Mouse (Mus musculus) forebrain, embryonic 14.5 days (tissue): ENCODE measurements at regions not wholly inside any gene's neighbourhood (a gene's known extent, or its start where the extent isn't known, plus 50 kb on each side); places are given as distances from the start of the nearest gene placed in this dataset.

Source experiments
- ATAC-seq: fragments of 200-750 bp; cut with Nextera tagmentation; 2 replicates; pipeline ENCODE4 v1.8.0; 2017; ENCODE audit warnings: mild to moderate bottlenecking, moderate library complexity
- DNase-seq: peaks from one replicate; pipeline ENCODE4 v3.0.0-alpha.2; 2015; ENCODE audit warnings: low spot score
- H3K27ac ChIP-seq: fragments of 300-500 bp; sonication (generic); 2 replicates; pipeline ENCODE4 v1.5.1; 2014; ENCODE audit warnings: low read depth, mild to moderate bottlenecking, control low read depth, low read length, moderate library complexity
- H3K27me3 ChIP-seq: fragments of 300-500 bp; sonication (generic); replicated peaks from 2 replicates; pipeline ENCODE4 v1.6.1; 2014; ENCODE audit warnings: low read length, control low read depth, mixed read lengths; ENCODE audit not compliant: control insufficient read depth, insufficient read depth
- H3K36me3 ChIP-seq: fragments of 300-500 bp; sonication (generic); 2 replicates; pipeline ENCODE4 v1.6.1; 2014; ENCODE audit warnings: low read length, control low read depth; ENCODE audit not compliant: control insufficient read depth, insufficient read depth
- H3K4me1 ChIP-seq: fragments of 300-500 bp; sonication (generic); 2 replicates; pipeline ENCODE4 v1.6.1; 2014; ENCODE audit warnings: antibody characterized with exemption, low read length, control low read depth; ENCODE audit not compliant: control insufficient read depth, insufficient read depth
- H3K4me2 ChIP-seq: fragments of 300-500 bp; sonication (generic); 2 replicates; pipeline ENCODE4 v1.6.1; 2014; ENCODE audit warnings: mild to moderate bottlenecking, control low read depth, low read length
- H3K4me3 ChIP-seq: fragments of 300-500 bp; sonication (generic); 2 replicates; pipeline ENCODE4 v1.5.1; 2014; ENCODE audit warnings: low read depth, low read length, control low read depth
- H3K9ac ChIP-seq: fragments of 300-500 bp; sonication (generic); 2 replicates; pipeline ENCODE4 v1.6.1; 2014; ENCODE audit warnings: mild to moderate bottlenecking, low read length, control low read depth, moderate library complexity
- H3K9me3 ChIP-seq: fragments of 300-500 bp; sonication (generic); replicated peaks from 2 replicates; pipeline ENCODE4 v1.6.1; 2016; ENCODE audit warnings: low read length, control low read depth, mixed read lengths; ENCODE audit not compliant: control insufficient read depth
- WGBS: fragments of 180-500 bp; shearing (Covaris S2); extraction: QIAGEN DNeasy Blood & Tissue Kit; methylation state at CpG from one replicate; pipeline ENCODE4 v1.1.7; 2014; 5-methylcytosine and 5-hydroxymethylcytosine counted together

DNA sequence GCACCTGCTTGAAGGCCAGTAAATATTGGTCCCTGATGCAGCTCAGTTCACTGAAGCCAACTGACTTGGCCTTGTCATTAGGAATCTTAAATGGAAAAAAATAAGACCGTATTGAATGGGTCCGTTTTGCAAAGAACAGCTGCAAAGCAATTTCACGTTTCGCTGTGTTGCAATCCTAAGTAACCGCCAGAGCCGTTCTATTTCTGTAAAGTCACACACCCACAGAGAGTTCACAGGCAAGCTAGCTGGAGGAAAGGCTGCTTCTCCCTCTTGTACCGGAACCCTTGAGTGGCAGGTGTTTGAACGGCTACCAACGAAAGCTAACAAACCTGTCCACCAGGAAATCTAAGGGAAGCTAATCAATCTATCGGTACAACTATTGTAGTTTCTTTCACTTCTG, 80.6 kb upstream of the F13a1 start:
- Histone ChIP-seq H3K4me1 (no peaks in the 10 kb centered on the region), H3K27me3 (no peaks in the 10 kb centered on the region), H3K36me3 (no peaks in the 10 kb centered on the region), H3K27ac (no peak overlapping the region), H3K4me3 (no peak overlapping the region), H3K4me2 (no peak overlapping the region), H3K9ac (no peak overlapping the region), H3K9me3 (no peaks in the 10 kb centered on the region)
- no peak for DNase-seq
- ATAC-seq, result no peak
- 85% methylated on average over 10 of the region's 10 CpGs for WGBS

DNA sequence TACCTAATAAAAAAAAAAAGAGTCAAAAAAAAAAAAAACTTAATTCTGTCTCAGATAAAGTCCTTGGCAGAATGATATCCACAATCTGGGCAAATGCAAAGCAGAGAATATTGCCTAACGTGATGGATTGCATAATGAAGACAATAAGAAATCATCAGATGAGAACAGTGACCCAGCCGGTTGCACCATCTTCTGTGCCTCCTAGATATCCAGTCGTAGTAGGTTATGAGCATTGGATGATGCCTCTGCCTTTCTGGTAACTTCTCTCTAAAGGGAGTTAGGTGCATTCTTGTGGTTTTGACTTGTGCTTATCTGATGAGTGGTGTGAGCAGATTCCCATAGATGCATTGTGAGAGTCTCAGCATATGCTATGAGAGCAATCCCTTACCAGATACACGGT, 71.6 kb upstream of the F13a1 start:
- Histone ChIP-seq H3K27ac (no peak overlapping the region), H3K36me3 (no peaks in the 10 kb centered on the region), H3K4me2 (no peak overlapping the region), H3K4me1 (no peaks in the 10 kb centered on the region), H3K4me3 (no peak overlapping the region), H3K27me3 (no peaks in the 10 kb centered on the region), H3K9me3 (no peaks in the 10 kb centered on the region), H3K9ac (no peak overlapping the region)
- 98% methylated on average over 4 of the region's 4 CpGs for WGBS
- no peak for ATAC-seq
- DNase-seq, result no peak

DNA sequence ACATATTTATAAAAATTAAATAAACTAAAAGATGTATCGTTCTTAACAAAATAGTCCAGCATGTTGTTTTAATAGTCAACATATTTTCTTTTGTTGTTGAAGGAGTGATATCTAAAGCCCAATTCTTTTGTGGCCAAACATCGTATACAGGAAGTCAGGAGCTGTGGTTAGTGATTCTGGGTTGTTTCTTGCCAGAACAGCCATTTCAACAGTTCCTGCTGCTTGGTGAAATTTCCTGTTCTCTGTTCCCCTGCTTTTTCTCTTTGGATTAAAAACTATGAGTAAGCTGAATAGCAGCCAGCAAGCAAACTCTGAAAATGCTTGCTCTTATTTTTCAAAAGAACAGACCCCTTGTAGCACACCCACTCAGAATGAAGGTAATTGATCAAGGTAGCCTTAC, 70.2 kb upstream of the F13a1 start:
- H3K36me3 ChIP-seq, result no peaks in the 10 kb centered on the region
- H3K4me3 ChIP-seq, result no peak overlapping the region
- no peaks in the 10 kb centered on the region for H3K27me3 ChIP-seq
- 90% methylated on average over 2 of the region's 2 CpGs for WGBS
- DNase-seq, result no peak
- no peak for ATAC-seq
- H3K27ac ChIP-seq, result no peak overlapping the region
- H3K4me2 ChIP-seq, result no peak overlapping the region
- no peaks in the 10 kb centered on the region for H3K9me3 ChIP-seq
- H3K9ac ChIP-seq, result no peak overlapping the region
- no peaks in the 10 kb centered on the region for H3K4me1 ChIP-seq

DNA sequence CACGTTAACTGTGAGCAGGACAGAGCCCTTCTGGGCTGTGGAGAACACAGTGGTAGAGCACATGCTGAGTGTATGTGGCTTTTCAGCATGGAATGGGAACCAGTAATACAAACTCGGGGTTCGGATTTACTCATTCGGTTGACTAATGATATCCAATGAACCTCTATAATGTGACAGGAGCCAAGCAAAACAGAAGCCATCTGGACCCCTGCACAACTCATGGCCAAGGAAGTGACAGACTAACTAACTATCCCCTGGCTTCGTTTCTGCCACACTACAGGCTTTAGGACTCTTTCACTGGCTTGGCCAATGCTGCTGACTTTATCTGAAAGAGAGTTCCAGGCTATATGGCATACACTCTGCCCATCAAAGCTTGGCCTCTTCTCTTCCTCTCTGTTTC, 64.3 kb upstream of the F13a1 start:
- no peaks in the 10 kb centered on the region for H3K4me1 ChIP-seq
- H3K36me3 ChIP-seq, result no peaks in the 10 kb centered on the region
- 69% methylated on average over 5 of the region's 5 CpGs for WGBS
- H3K9ac ChIP-seq, result no peak overlapping the region
- H3K9me3 ChIP-seq, result no peaks in the 10 kb centered on the region
- no peaks in the 10 kb centered on the region for H3K27me3 ChIP-seq
- no peak overlapping the region for H3K4me2 ChIP-seq
- no peak overlapping the region for H3K4me3 ChIP-seq
- no peak for ATAC-seq
- peak; percentile 25 for DNase-seq
- H3K27ac ChIP-seq, result no peak overlapping the region

DNA sequence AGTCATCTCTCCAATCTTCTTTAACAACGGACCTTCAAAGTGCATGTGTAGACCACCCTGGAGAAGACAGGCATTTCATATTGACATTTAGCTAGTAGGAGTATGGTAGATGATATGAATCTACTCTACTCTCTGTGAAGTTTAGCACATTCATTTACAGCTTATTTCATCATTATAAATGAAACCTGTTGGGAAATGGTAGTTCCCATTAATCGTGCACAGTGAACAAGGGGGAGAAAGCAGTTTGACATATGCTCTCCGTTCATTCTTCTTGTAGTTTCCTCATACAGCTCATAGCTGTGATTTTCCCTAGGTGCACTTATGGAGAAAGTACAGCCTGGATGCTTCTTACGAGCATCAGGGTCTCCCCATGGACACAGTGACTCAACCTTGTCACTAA, 61.7 kb upstream of the F13a1 start:
- H3K36me3 ChIP-seq, result no peaks in the 10 kb centered on the region
- ATAC-seq, result no peak
- H3K9me3 ChIP-seq, result no peaks in the 10 kb centered on the region
- H3K27ac ChIP-seq, result no peak overlapping the region
- H3K9ac ChIP-seq, result no peak overlapping the region
- no peak overlapping the region for H3K4me2 ChIP-seq
- no peaks in the 10 kb centered on the region for H3K27me3 ChIP-seq
- no peak for DNase-seq
- H3K4me3 ChIP-seq, result no peak overlapping the region
- no peaks in the 10 kb centered on the region for H3K4me1 ChIP-seq
- WGBS, result 90% methylated on average over 4 of the region's 4 CpGs

DNA sequence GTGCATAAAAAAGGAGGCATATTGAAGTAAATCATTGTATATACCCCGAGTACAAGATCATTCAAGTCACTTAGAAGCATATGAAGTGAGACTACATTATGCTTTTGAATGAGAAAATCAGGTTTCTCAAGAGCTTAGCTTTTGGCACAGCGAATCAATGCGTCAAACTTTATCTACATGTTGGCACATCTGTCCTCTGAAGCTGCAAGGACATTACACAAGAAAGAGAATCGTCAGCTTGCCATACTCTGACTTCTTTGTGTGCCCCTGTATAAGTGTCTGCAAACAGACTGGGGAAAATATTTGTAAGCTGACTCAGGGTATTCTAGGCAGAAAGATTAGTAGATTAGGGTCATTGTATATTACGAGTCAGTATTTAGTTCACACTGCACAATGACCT, 57.7 kb upstream of the F13a1 start:
- no peak for DNase-seq
- H3K9me3 ChIP-seq, result no peaks in the 10 kb centered on the region
- H3K27me3 ChIP-seq, result no peaks in the 10 kb centered on the region
- H3K4me1 ChIP-seq, result peaks cover 11% of the 10 kb centered on the region
- H3K9ac ChIP-seq, result no peak overlapping the region
- WGBS, result 68% methylated on average over 5 of the region's 5 CpGs
- no peak for ATAC-seq
- no peak overlapping the region for H3K4me2 ChIP-seq
- H3K36me3 ChIP-seq, result no peaks in the 10 kb centered on the region
- no peak overlapping the region for H3K27ac ChIP-seq
- H3K4me3 ChIP-seq, result no peak overlapping the region

DNA sequence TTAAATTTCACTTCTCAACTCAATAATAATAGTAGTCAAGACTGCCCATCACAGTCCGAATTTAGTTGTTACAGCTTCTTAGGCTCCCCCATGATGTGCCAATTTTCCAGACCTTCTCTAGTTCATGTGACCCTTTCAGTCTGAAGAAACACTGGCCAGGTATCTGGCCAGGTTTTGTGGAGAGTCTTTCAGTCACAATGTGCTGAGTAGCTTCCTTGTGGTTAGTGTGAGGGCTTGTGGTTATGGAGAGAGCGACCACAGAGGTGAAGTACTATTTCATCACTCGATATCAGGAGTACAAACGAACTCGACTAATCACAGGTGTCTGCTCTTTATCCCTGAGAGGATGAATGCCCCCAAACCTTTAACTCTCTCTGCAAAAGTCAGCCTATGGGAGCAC, 56.0 kb upstream of the F13a1 start:
- H3K27ac ChIP-seq, result no peak overlapping the region
- H3K9ac ChIP-seq, result no peak overlapping the region
- DNase-seq, result no peak
- H3K4me2 ChIP-seq, result no peak overlapping the region
- peaks cover 11% of the 10 kb centered on the region for H3K4me1 ChIP-seq
- H3K4me3 ChIP-seq, result no peak overlapping the region
- no peak for ATAC-seq
- H3K36me3 ChIP-seq, result no peaks in the 10 kb centered on the region
- WGBS, result 91% methylated on average over 5 of the region's 5 CpGs
- H3K27me3 ChIP-seq, result no peaks in the 10 kb centered on the region
- no peaks in the 10 kb centered on the region for H3K9me3 ChIP-seq

DNA sequence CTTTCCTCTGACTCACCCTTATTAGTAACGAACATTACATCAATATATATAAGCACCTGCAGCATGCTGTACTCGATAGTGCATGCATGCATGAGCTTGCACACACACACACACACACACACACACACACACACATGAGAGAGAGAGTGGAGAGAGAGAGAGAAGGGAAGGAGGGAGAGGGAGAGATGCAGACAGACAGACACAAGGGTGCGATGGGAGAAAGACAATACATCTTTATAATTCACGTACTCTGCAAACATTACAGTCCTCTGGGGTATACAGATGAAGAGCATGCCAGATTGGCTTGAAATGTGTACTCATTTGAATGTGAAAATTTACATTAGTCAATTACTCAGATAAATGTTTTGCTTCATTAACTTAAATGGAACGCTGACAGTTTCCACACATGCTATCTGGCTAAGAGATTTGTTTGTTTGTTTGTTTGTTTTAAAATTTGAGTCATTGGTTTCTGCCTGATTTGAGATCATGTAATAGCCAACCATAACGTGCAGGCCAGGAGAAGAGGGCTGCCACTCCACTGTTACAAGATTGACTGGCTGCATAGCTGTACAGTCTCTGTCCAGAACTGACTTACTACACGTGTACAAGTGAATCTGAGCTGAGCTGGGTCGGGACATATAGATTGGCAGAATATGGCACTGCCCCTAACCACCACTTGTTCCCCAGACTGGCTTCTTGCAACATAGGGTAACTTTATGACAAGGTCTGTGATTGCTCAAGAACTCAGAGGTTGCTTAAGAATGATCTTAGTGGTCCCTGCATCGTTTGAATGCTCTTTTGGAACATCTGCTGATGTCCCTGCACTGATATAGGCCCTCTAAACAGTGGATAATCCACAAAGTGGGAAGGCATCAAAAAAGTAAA, 54.6 kb upstream of the F13a1 start:
- Histone ChIP-seq H3K27me3 (no peaks in the 10 kb centered on the region), H3K4me1 (peaks cover 11% of the 10 kb centered on the region), H3K4me2 (peak overlapping the region; percentile 14; the same call in 1 of the 2 replicates), H3K9me3 (no peaks in the 10 kb centered on the region), H3K4me3 (no peak overlapping the region), H3K27ac (peak overlapping the region; percentile 65), H3K36me3 (no peaks in the 10 kb centered on the region), H3K9ac (no peak overlapping the region; the same call in 1 of the 2 replicates)
- peak; percentile 59 for DNase-seq
- peak; percentile 55 for ATAC-seq
- WGBS, result 22% methylated on average over 9 of the region's 9 CpGs

DNA sequence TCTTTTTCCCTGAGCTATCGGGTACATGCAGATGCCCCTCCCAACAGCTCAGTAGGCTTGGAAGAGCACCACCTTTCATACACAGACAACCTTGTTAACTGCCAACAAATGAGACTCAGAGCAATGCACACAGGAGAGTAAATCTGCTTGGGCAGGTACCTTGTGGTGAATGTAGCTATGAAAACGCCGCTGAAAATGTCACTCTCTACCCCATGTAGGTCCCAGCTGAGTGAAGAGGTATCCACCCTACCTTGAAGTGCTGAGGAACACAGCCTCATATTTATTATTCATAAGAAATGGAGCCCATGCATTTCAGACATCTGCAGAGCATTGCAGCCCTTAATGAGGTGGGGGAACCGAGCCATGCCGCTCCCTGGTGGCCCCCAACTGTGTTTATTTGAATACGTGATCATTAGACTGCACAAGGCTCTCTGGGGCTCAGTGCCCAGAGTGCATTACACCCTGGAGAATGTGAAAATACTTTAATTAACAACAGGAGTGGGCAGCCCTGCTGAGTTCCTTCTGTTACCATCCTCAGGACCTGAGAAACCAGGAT, 53.8 kb upstream of the F13a1 start:
- Histone ChIP-seq H3K4me3 (no peak overlapping the region), H3K27ac (peak overlapping the region; percentile 65; the same call in 1 of the 2 replicates), H3K4me1 (peaks cover 11% of the 10 kb centered on the region), H3K9ac (peak overlapping the region; percentile 18; the same call in 1 of the 2 replicates), H3K9me3 (no peaks in the 10 kb centered on the region), H3K36me3 (no peaks in the 10 kb centered on the region), H3K4me2 (peak overlapping the region; percentile 14; the same call in 1 of the 2 replicates), H3K27me3 (no peaks in the 10 kb centered on the region)
- peak; percentile 92 for DNase-seq
- ATAC-seq, result peak; percentile 94
- WGBS, result 9% methylated on average over 6 of the region's 6 CpGs
